Mouse (Mus musculus) testis, adult 2 months (tissue): Measurements from ENCODE around the gene Spred1.

Source experiments
- CTCF ChIP-seq: fragments of 200-500 bp; IDR thresholded peaks from 2 replicates; pipeline ENCODE4 v1.5.1; 2012; ENCODE audit warnings: low read depth, mild to moderate bottlenecking, inconsistent platforms, low read length, moderate library complexity; ENCODE audit not compliant: control insufficient read depth, insufficient read depth, insufficient replicate concordance
- POLR2A ChIP-seq: fragments of 200-500 bp; IDR thresholded peaks from 2 replicates; pipeline ENCODE4 v1.6.1; 2012; ENCODE audit warnings: low read depth, mild to moderate bottlenecking, inconsistent platforms, low read length, moderate library complexity; ENCODE audit not compliant: control insufficient read depth

DNA sequence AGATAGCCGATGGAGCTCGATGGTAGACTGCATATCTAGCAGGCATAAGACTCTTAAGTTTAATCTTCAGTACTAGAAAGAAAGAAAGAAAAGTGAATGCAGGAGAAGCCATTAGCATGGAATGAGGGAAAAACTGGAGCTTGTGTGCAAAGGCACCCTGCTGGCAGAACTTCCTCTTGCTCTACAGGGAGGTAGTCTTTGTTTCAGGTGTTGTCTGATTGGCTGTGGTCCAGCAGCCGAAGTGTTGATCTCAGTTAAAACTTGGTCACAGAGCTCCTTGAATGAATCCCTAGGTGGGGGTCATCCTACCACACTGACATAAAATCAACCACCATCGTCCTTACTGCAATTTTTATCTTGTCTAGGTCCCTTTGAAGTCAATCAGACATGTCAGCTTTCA is 55.8 kb downstream of the Spred1 start:
- TF ChIP-seq POLR2A (no peak), CTCF (no peak)
